Mouse (Mus musculus) stomach, postnatal 0 days (tissue): ENCODE results near the gene Arap1. TPM values are rescaled to one million over a fixed set of nuclear protein-coding genes. Genes with fewer than 3 reads are reported as not detected.

ENCODE experiments used
- ATAC-seq: fragments of 200-750 bp; cut with Nextera tagmentation; 2 replicates; pipeline ENCODE4 v1.8.0; 2017; ENCODE audit not compliant: low FRiP score, low TSS enrichment
- DNase-seq: peaks from one replicate; pipeline ENCODE4 v3.0.0-alpha.2; 2016; ENCODE audit warnings: low spot score
- H3K27ac ChIP-seq: fragments of 300-500 bp; sonication (generic); replicated peaks from 2 replicates; pipeline ENCODE4 v1.5.1; 2014; ENCODE audit warnings: mild to moderate bottlenecking, control low read depth
- H3K27me3 ChIP-seq: fragments of 300-500 bp; sonication (generic); 2 replicates; pipeline ENCODE4 v1.6.1; 2014; ENCODE audit warnings: low read length; ENCODE audit not compliant: control insufficient read depth, insufficient read depth
- H3K36me3 ChIP-seq: fragments of 300-500 bp; sonication (generic); 2 replicates; pipeline ENCODE4 v1.6.1; 2014; ENCODE audit warnings: low read length, mixed read lengths; ENCODE audit not compliant: control insufficient read depth, insufficient read depth
- H3K4me1 ChIP-seq: fragments of 300-500 bp; sonication (generic); replicated peaks from 2 replicates; pipeline ENCODE4 v1.6.1; 2014; ENCODE audit warnings: antibody characterized with exemption; ENCODE audit not compliant: control insufficient read depth, insufficient read depth
- H3K4me2 ChIP-seq: fragments of 300-500 bp; sonication (generic); replicated peaks from 2 replicates; pipeline ENCODE4 v1.6.1; 2014; ENCODE audit warnings: low read depth, mild to moderate bottlenecking, control low read depth, moderate library complexity
- H3K4me3 ChIP-seq: fragments of 300-500 bp; sonication (generic); 2 replicates; pipeline ENCODE4 v1.5.1; 2014; ENCODE audit warnings: low read depth, low read length, control low read depth
- H3K9ac ChIP-seq: fragments of 300-500 bp; sonication (generic); 2 replicates; pipeline ENCODE4 v1.6.1; 2014; ENCODE audit warnings: mild to moderate bottlenecking, low read length, control low read depth, mixed read lengths
- H3K9me3 ChIP-seq: fragments of 300-500 bp; sonication (generic); 2 replicates; pipeline ENCODE4 v1.6.1; 2016; ENCODE audit warnings: low read length; ENCODE audit not compliant: control insufficient read depth
- CTCF ChIP-seq: IDR thresholded peaks from 2 replicates; pipeline ENCODE4 v1.5.1; 2016; ENCODE audit warnings: antibody characterized with exemption, low read depth, mild to moderate bottlenecking, moderate library complexity
- EP300 ChIP-seq: optimal IDR thresholded peaks from 2 replicates; pipeline ENCODE3; 2016; ENCODE audit warnings: antibody characterized with exemption
- WGBS: fragments of 180-500 bp; shearing (Covaris S2); extraction: QIAGEN DNeasy Blood & Tissue Kit; methylation state at CpG from one replicate; pipeline ENCODE4 v1.1.7; 2014; 5-methylcytosine and 5-hydroxymethylcytosine counted together
- polyA plus RNA-seq: library from polyadenylated mRNA; unstranded; fragments of >200 nt; fragmentation: Nextera tagmentation; extraction: Ambion mirVana; gene quantifications from 2 replicates; pipeline ENCODE4 v1.2.1, GENCODE M21; 2015

The Arap1 gene
- polyA plus RNA-seq, 1 experiment from 2014 or later = 37.2 TPM

DNA sequence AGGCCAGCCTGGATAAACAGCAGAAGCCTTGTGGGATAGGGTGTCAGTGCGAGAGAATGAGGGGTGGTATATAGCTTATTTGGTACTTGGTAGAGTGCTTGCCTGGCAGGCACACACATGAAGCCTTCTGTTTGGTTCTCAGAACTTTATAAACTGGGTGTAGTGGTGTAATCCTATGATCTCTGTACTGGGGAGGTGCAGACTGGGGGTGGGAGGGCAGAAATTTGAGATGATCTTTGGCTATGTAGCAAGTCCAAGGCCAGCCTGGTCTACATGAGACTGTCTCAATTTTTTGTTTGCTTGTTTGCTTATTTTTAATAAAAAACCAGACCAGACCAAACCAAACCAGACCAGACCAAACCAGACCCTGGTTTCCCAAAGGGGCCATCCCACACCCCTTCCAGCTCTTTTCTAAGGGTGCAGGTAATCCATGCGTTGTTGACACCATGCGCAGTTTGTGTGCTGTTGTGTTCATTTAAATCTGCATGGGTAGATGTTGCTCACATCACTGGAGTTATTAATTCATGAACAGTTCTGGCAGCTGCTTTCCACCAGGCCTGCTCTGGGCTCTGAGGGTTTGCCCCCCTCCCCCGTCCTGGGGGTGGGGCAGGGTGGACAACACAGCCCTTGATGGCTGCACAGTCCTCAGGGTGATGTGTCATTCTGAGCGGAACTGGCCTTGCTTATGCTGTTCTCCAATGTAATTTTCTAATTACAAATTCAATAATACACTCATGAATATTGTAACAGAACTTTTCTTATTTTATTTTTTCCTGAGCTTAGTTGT, 15.6 kb upstream of the Arap1 start:
- 78% methylated on average over 5 of the region's 5 CpGs for WGBS
- no peak for TF ChIP-seq EP300
- ATAC-seq (0 out of 2 replicates have a peak, but pooled peaks have one; percentile 28), DNase-seq (no peak)
- Histone ChIP-seq H3K4me1 (peaks cover 6% of the 10 kb centered on the region; the same call in 1 of the 2 replicates), H3K27me3 (no peaks in the 10 kb centered on the region), H3K9me3 (no peaks in the 10 kb centered on the region), H3K4me3 (no peak overlapping the region), H3K4me2 (no peak overlapping the region), H3K36me3 (0 out of 2 replicates have a peak, but pooled peaks cover 3% of the 10 kb centered on the region), H3K9ac (no peak overlapping the region), H3K27ac (no peak overlapping the region)

DNA sequence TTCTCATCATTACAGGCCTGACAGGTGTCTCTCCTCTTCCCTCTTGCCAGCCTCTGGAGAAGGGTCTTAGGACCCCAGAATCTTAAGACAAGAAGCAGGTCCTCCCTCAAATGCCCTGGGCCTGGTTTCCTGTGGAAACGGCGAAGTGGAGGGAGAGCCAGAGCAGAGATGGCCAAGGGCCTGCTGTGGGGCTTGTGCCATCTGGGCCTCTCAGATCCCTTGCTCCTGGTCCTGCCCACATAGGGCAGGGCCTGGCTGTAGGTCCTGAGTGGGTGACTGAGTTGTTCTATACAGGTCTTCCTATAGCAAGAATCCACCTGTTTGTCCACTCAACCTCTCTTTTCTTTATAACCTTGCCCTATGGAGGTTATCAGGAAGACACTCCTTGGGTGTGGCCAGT, 12.6 kb upstream of the Arap1 start:
- Histone ChIP-seq H3K4me2 (no peak overlapping the region), H3K9ac (no peak overlapping the region), H3K27me3 (no peaks in the 10 kb centered on the region), H3K4me3 (no peak overlapping the region), H3K36me3 (no peaks in the 10 kb centered on the region), H3K9me3 (no peaks in the 10 kb centered on the region), H3K27ac (no peak overlapping the region), H3K4me1 (peaks cover 2% of the 10 kb centered on the region; the same call in 1 of the 2 replicates)
- DNase-seq (no peak), ATAC-seq (no peak)
- WGBS = 86% methylated on average over 2 of the region's 2 CpGs
- TF ChIP-seq EP300 (no peak), CTCF (no peak)

DNA sequence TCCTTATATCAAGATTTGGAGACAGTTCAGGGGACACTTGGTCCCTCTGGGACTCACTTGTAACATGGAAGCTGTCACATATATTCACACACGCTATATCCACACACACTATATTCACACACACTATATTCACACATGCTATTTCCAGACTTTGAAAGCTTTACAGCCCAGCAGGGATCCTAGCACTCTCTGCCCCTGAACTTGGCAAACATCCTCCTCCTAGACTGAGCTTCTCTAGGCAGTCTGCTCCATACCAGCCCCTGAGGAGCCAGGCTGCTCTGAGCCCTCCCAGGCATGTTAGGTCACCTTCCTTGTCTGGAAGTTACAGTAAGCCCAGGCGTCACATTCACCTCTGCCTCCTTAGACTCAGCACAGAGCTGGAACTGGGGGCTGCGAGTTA, 11.2 kb upstream of the Arap1 start:
- Histone ChIP-seq H3K9me3 (no peaks in the 10 kb centered on the region), H3K4me1 (no peaks in the 10 kb centered on the region), H3K36me3 (no peaks in the 10 kb centered on the region), H3K4me2 (no peak overlapping the region), H3K27me3 (no peaks in the 10 kb centered on the region), H3K27ac (no peak overlapping the region), H3K4me3 (no peak overlapping the region), H3K9ac (no peak overlapping the region)
- ATAC-seq (no peak), DNase-seq (no peak)
- WGBS = 74% methylated on average over 3 of the region's 3 CpGs
- TF ChIP-seq EP300 = no peak
- TF ChIP-seq CTCF = no peak

DNA sequence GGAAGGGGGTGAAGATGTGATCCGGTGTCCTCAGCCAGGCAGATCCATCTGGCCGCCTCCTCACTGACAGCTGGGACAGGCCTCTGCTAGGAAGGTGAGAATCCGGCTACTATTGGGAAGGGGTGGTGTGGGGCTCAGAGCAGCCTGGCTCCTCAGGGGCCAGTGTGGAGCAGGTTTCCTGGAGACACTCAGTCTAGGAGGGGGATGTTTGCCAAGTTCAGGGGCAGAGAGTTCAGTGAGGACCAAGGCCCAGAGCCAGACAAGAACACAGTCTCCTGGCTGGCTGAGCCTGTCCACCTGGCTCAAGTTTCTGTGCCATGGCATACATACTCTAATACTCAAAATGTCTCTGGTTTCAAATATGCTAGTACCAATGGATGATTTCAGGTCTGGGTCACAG, 10.5 kb upstream of the Arap1 start:
- H3K27ac ChIP-seq = no peak overlapping the region
- H3K4me1 ChIP-seq = no peaks in the 10 kb centered on the region
- DNase-seq = no peak
- no peaks in the 10 kb centered on the region for H3K27me3 ChIP-seq
- no peak overlapping the region for H3K9ac ChIP-seq
- no peak overlapping the region for H3K4me3 ChIP-seq
- H3K4me2 ChIP-seq = no peak overlapping the region
- no peak for ATAC-seq
- TF ChIP-seq CTCF (no peak), EP300 (no peak)
- no peaks in the 10 kb centered on the region for H3K9me3 ChIP-seq
- 89% methylated on average over 3 of the region's 3 CpGs for WGBS
- no peaks in the 10 kb centered on the region for H3K36me3 ChIP-seq

DNA sequence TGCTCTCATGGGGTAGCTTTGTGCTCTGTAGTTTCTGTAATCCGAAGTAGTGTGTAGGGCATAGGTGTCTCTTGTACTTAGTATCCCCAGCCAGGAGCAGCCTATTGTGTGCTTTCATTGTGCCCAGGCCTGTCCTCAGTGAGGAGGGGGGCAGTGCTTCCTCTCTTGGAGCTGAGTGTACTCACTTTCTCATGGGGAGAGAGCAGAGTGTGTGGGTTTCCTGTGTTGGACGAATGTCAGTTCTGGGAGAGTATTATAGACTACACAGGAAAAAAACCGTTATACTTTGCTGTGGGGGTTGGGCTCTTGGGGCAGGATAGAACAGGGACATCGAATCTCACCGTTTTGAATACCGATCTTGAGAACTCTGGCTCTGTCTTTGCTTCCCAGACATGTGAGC, 6.5 kb upstream of the Arap1 start:
- no peak for TF ChIP-seq CTCF
- TF ChIP-seq EP300 = no peak
- H3K4me1 ChIP-seq = no peaks in the 10 kb centered on the region
- H3K4me3 ChIP-seq = no peak overlapping the region
- no peaks in the 10 kb centered on the region for H3K9me3 ChIP-seq
- ATAC-seq = no peak
- H3K4me2 ChIP-seq = no peak overlapping the region
- no peak overlapping the region for H3K27ac ChIP-seq
- 56% methylated on average over 6 of the region's 6 CpGs for WGBS
- no peaks in the 10 kb centered on the region for H3K27me3 ChIP-seq
- H3K9ac ChIP-seq = no peak overlapping the region
- peaks cover 4% of the 10 kb centered on the region; the same call in 1 of the 2 replicates for H3K36me3 ChIP-seq
- DNase-seq = no peak

DNA sequence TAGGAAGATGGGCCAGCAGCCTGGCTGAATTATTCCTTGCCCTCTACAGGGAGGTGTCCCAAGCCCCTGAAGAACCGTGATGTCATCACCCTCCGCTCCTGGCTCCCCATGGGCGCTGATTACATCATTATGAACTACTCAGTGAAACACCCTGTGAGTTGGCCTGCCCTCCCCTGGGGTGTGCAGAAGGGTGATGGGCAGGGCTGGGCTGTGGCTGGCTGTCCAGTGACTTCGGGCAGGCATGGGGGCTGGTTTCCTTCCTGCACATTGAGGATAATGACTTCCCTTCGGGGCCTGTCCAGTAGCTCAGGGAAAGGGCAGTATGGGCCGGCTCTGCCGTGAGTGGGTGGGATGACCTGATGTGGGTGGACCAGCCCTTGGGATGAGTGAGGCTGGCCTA, 4.7 kb upstream of the Arap1 start:
- TF ChIP-seq EP300 (no peak), CTCF (no peak)
- ATAC-seq (peak; percentile 25), DNase-seq (no peak)
- H3K9ac ChIP-seq = no peak overlapping the region
- WGBS = 60% methylated on average over 7 of the region's 7 CpGs
- H3K27ac ChIP-seq = no peak overlapping the region
- H3K4me1 ChIP-seq = 0 out of 2 replicates have a peak, but pooled peaks cover 3% of the 10 kb centered on the region
- no peaks in the 10 kb centered on the region for H3K27me3 ChIP-seq
- no peak overlapping the region for H3K4me2 ChIP-seq
- H3K9me3 ChIP-seq = no peaks in the 10 kb centered on the region
- H3K4me3 ChIP-seq = no peak overlapping the region
- H3K36me3 ChIP-seq = peaks cover 4% of the 10 kb centered on the region; the same call in 1 of the 2 replicates
